Mouse (Mus musculus) cerebellum, postnatal 14 days (tissue): ENCODE data around the gene Mup11.
"Not testable (repeated sequence)": the region's sequence is repeated elsewhere in the genome, so short reads cannot be mapped to it uniquely, and the experiment has no call there.

Source experiments
- DNase-seq, 2 experiments: peaks; one replicate each; pipeline ENCODE4 v3.0.0; 2021; ENCODE audit warnings: mixed read lengths in 2 of 2

The Mup11 gene

DNA sequence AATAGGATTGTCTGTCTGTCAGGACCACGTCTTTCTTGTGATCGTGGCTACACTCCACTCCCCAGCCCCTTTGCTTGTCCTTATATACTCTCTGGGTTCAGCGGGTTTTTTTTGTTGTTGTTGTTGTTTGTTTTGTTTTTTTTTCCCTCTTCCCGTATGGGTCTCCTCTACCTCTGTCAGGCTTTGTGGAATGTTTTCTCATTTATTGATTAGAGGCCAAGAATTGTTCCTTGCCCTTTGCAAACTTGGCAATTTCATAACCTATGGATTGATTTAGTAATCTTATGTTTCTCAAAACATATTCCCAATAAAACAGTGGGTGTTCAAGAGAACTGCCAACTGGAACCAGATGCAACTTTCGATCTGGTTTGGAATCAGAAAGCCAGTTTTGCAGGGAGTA is at the start of gene Mup11:
Mup11 (minus strand) TSS at position 101 of the 400 bp plus-strand sequence.
- not testable (repeated sequence) for DNase-seq
